Mouse (Mus musculus) lung, adult 2 months (tissue): ENCODE results near the gene Hyal5.

Experiments used
- CTCF ChIP-seq: fragments of 200-500 bp; IDR thresholded peaks from 2 replicates; pipeline ENCODE4 v1.5.1; 2011; ENCODE audit warnings: mild to moderate bottlenecking, low read length, control low read depth; ENCODE audit not compliant: insufficient read depth
- POLR2A ChIP-seq: fragments of 200-500 bp; IDR thresholded peaks from 2 replicates; pipeline ENCODE4 v1.6.1; 2011; ENCODE audit warnings: low read depth, mild to moderate bottlenecking, control low read depth, low read length, borderline replicate concordance; ENCODE audit errors: extremely low read depth

DNA sequence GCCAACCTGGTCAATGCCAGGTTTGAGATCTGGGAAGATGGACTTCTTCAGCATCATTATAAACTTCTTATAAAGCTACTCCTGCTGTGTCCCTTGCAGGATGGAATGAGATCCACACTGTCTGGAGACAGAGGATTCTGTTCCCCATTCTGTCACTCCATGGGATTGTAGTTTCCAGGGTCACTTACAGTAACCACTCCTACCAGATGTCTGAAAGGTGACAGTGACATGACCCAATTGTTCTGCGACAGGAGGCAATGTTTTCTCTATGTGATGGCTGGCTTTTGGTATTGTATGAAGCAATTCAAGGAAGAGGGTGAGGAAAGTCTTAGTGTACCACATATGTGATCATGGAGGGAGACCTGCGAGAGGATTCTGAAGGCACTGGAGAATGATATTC lies 50.0 kb downstream of the Hyal5 start:
- no peak for TF ChIP-seq POLR2A
- TF ChIP-seq CTCF, result no peak
